Mouse (Mus musculus) liver, embryonic 14.5 days (tissue): ENCODE measurements around the gene Borcs5.

Source experiments
- CTCF ChIP-seq: IDR thresholded peaks from 2 replicates; pipeline ENCODE4 v1.5.1; 2016; ENCODE audit warnings: antibody characterized with exemption, low read depth, control low read depth
- EP300 ChIP-seq: IDR thresholded peaks from 2 replicates; pipeline ENCODE4 v1.6.1; 2016; ENCODE audit warnings: antibody characterized with exemption, low read depth

- TF ChIP-seq CTCF (no peak), EP300 (no peak)
These were observed 61.9 kb downstream of the Borcs5 start for GRCm38 (mm10) chr6:134701211-134701602.
